Mouse (Mus musculus) intestine, embryonic 16.5 days (tissue): ENCODE measurements around the gene Syn3. TPM values are rescaled to one million over a fixed set of nuclear protein-coding genes. Genes with fewer than 3 reads are reported as not detected.

Source experiments
- ATAC-seq: fragments of 200-750 bp; cut with Nextera tagmentation; 2 replicates; pipeline ENCODE4 v1.8.0; 2017; ENCODE audit warnings: moderate TSS enrichment, moderate library complexity
- H3K27ac ChIP-seq: fragments of 300-500 bp; sonication (generic); 2 replicates; pipeline ENCODE4 v1.5.1; 2014; ENCODE audit warnings: mild to moderate bottlenecking, low read length
- H3K27me3 ChIP-seq: fragments of 300-500 bp; sonication (generic); replicated peaks from 2 replicates; pipeline ENCODE4 v1.6.1; 2014; ENCODE audit warnings: low read length, control low read depth, mixed read lengths; ENCODE audit not compliant: control insufficient read depth, insufficient read depth
- H3K36me3 ChIP-seq: fragments of 300-500 bp; sonication (generic); 2 replicates; pipeline ENCODE4 v1.6.1; 2014; ENCODE audit warnings: low read length, control low read depth; ENCODE audit not compliant: control insufficient read depth, insufficient read depth
- H3K4me1 ChIP-seq: fragments of 300-500 bp; sonication (generic); 2 replicates; pipeline ENCODE4 v1.6.1; 2014; ENCODE audit warnings: low read length, control low read depth, mixed read lengths; ENCODE audit not compliant: control insufficient read depth, insufficient read depth
- H3K4me2 ChIP-seq: fragments of 300-500 bp; sonication (generic); 2 replicates; pipeline ENCODE4 v1.6.1; 2014; ENCODE audit warnings: low read depth, low read length, control low read depth
- H3K4me3 ChIP-seq: fragments of 300-500 bp; sonication (generic); 2 replicates; pipeline ENCODE4 v1.5.1; 2014; ENCODE audit warnings: mild to moderate bottlenecking, low read length
- H3K9ac ChIP-seq: fragments of 300-500 bp; sonication (generic); 2 replicates; pipeline ENCODE4 v1.6.1; 2014; ENCODE audit warnings: low read depth, low read length
- H3K9me3 ChIP-seq: fragments of 300-500 bp; sonication (generic); 2 replicates; pipeline ENCODE4 v1.6.1; 2016; ENCODE audit warnings: low read length, control low read depth; ENCODE audit not compliant: control insufficient read depth
- WGBS: fragments of 180-500 bp; shearing (Covaris S2); extraction: QIAGEN DNeasy Blood & Tissue Kit; methylation state at CpG from one replicate; pipeline ENCODE4 v1.1.7; 2014; 5-methylcytosine and 5-hydroxymethylcytosine counted together
- polyA plus RNA-seq: library from polyadenylated mRNA; unstranded; fragments of >200 nt; fragmentation: Nextera tagmentation; extraction: Ambion mirVana; gene quantifications from 2 replicates; pipeline ENCODE4 v1.2.1, GENCODE M21; 2015

The Syn3 gene
- polyA plus RNA-seq, 1 experiment from 2014 or later: 2.3 TPM

DNA sequence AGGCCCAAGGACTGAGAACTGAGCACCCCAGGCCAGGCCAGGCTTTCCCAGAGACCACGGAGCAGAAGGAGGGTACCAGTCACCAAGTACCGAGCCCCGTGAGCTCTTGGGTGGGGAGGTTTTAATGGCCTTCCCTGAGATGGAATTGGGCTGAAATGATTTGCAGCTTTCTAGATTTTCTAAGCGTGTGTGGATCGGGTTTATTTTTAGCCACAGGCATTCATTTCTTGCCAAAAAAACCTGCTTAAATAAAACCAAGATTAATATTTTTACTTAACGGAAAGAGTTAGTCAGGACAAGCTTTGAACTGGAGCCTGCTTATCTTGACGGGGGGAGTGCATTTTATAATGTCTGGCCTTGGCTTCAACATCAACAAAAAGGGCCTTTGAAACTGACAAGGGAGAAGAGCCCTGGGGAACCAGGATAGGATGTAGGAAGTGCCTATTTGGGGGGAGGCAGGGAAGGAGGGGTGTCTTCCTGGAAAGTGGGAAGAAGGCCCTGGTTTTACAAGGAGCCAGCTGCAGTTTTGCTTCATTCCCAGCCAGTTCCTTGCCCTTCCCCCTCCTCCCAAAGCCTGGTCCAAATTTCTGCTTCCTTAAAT, 166.9 kb downstream of the Syn3 start:
- Histone ChIP-seq H3K27ac (peak overlapping the region; percentile 67), H3K36me3 (no peaks in the 10 kb centered on the region), H3K9ac (peak overlapping the region; percentile 23; the same call in 1 of the 2 replicates), H3K9me3 (no peaks in the 10 kb centered on the region), H3K4me2 (0 out of 2 replicates have a peak overlapping the region, but pooled peaks have one; percentile 6), H3K27me3 (no peaks in the 10 kb centered on the region), H3K4me1 (peaks cover 38% of the 10 kb centered on the region), H3K4me3 (no peak overlapping the region)
- ATAC-seq: no peak
- 24% methylated on average over 7 of the region's 7 CpGs for WGBS

- Histone ChIP-seq H3K9ac (peak overlapping the region; percentile 23; the same call in 1 of the 2 replicates), H3K4me1 (peaks cover 38% of the 10 kb centered on the region), H3K27ac (peak overlapping the region; percentile 67), H3K4me2 (0 out of 2 replicates have a peak overlapping the region, but pooled peaks have one; percentile 6), H3K9me3 (no peaks in the 10 kb centered on the region), H3K4me3 (no peak overlapping the region), H3K36me3 (no peaks in the 10 kb centered on the region), H3K27me3 (no peaks in the 10 kb centered on the region)
- 62% methylated on average over 5 of the region's 5 CpGs for WGBS
- ATAC-seq: peak; percentile 17; the same call in 1 of the 2 replicates
Observed at GRCm38 (mm10) chr10:86330993-86331680, 167.6 kb downstream of the Syn3 start.

GRCm38 (mm10) chr10:86329241-86329882, 169.3 kb downstream of the Syn3 start:
- H3K27ac ChIP-seq: no peak overlapping the region
- H3K9ac ChIP-seq: no peak overlapping the region
- no peak for ATAC-seq
- no peak overlapping the region for H3K4me3 ChIP-seq
- WGBS: 94% methylated on average over 8 of the region's 8 CpGs
- peaks cover 30% of the 10 kb centered on the region for H3K4me1 ChIP-seq
- H3K27me3 ChIP-seq: no peaks in the 10 kb centered on the region
- H3K4me2 ChIP-seq: no peak overlapping the region
- no peaks in the 10 kb centered on the region for H3K36me3 ChIP-seq
- H3K9me3 ChIP-seq: no peaks in the 10 kb centered on the region

- Histone ChIP-seq H3K36me3 (no peaks in the 10 kb centered on the region), H3K4me3 (no peak overlapping the region), H3K9ac (no peak overlapping the region), H3K27ac (no peak overlapping the region), H3K9me3 (no peaks in the 10 kb centered on the region), H3K4me1 (peaks cover 27% of the 10 kb centered on the region), H3K27me3 (no peaks in the 10 kb centered on the region), H3K4me2 (no peak overlapping the region)
- 70% methylated on average over 2 of the region's 2 CpGs for WGBS
- no peak for ATAC-seq
Observed at GRCm38 (mm10) chr10:86328691-86329090, 170.0 kb downstream of the Syn3 start.

GRCm38 (mm10) chr10:86328143-86328542, 170.6 kb downstream of the Syn3 start:
- 89% methylated on average over 4 of the region's 4 CpGs for WGBS
- H3K4me3 ChIP-seq: no peak overlapping the region
- no peaks in the 10 kb centered on the region for H3K27me3 ChIP-seq
- no peak for ATAC-seq
- H3K4me2 ChIP-seq: no peak overlapping the region
- no peaks in the 10 kb centered on the region for H3K9me3 ChIP-seq
- no peak overlapping the region for H3K9ac ChIP-seq
- no peaks in the 10 kb centered on the region for H3K36me3 ChIP-seq
- peaks cover 23% of the 10 kb centered on the region for H3K4me1 ChIP-seq
- H3K27ac ChIP-seq: no peak overlapping the region

- Histone ChIP-seq H3K4me1 (no peaks in the 10 kb centered on the region; the same call in 1 of the 2 replicates), H3K4me2 (no peak overlapping the region), H3K4me3 (no peak overlapping the region), H3K27ac (no peak overlapping the region), H3K9me3 (no peaks in the 10 kb centered on the region), H3K27me3 (no peaks in the 10 kb centered on the region), H3K36me3 (no peaks in the 10 kb centered on the region), H3K9ac (no peak overlapping the region)
- no peak; the same call in 1 of the 2 replicates for ATAC-seq
- WGBS: 41% methylated on average over 6 of the region's 6 CpGs
Observed at GRCm38 (mm10) chr10:86325272-86325671, 173.4 kb downstream of the Syn3 start.

DNA sequence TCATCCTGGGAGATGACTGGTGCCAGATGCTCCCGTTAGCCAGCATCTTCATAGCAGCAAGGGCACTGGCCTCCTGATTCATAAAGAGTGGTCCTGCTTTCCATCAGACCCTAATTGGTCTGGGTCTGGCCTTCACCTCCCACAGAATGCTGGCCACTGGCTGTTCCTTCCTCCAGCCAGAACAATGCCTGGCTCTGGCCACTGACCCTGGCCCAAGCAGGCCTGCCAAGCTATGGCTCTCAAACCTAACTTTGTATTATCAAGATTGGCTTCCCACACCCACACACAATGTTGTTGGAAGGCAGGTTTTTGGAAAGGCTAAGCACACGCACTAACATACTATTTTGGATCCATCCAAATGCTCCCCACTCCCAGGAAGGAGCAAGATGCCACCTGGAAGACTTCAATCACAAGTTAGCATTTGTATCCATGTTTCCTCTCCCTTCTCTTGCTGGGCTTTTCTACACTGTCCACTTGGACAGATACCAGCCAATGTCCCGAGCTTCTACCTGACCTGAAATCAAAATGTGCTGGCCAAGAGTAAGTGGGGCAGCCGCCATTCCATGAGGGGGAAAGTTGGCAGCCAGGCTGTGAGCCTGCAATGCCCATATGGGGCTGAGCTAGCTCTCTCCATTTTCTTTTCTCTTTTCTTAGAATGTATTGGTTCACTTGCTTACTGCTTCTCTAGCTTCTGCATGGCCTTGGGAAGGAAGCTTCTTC, 175.3 kb downstream of the Syn3 start:
- ATAC-seq: no peak
- Histone ChIP-seq H3K9me3 (no peaks in the 10 kb centered on the region), H3K9ac (no peak overlapping the region), H3K4me3 (no peak overlapping the region), H3K4me2 (no peak overlapping the region), H3K27ac (no peak overlapping the region), H3K36me3 (no peaks in the 10 kb centered on the region), H3K27me3 (no peaks in the 10 kb centered on the region), H3K4me1 (no peaks in the 10 kb centered on the region)
- WGBS: 66% methylated on average over 4 of the region's 4 CpGs

- no peaks in the 10 kb centered on the region for H3K36me3 ChIP-seq
- H3K27me3 ChIP-seq: no peaks in the 10 kb centered on the region
- H3K9ac ChIP-seq: no peak overlapping the region
- ATAC-seq: no peak
- no peaks in the 10 kb centered on the region for H3K4me1 ChIP-seq
- H3K4me2 ChIP-seq: no peak overlapping the region
- no peak overlapping the region for H3K27ac ChIP-seq
- no peaks in the 10 kb centered on the region for H3K9me3 ChIP-seq
- WGBS: 62% methylated on average over 1 of the region's 1 CpGs
- H3K4me3 ChIP-seq: no peak overlapping the region
Observed at GRCm38 (mm10) chr10:86322006-86322405, 176.7 kb downstream of the Syn3 start.

DNA sequence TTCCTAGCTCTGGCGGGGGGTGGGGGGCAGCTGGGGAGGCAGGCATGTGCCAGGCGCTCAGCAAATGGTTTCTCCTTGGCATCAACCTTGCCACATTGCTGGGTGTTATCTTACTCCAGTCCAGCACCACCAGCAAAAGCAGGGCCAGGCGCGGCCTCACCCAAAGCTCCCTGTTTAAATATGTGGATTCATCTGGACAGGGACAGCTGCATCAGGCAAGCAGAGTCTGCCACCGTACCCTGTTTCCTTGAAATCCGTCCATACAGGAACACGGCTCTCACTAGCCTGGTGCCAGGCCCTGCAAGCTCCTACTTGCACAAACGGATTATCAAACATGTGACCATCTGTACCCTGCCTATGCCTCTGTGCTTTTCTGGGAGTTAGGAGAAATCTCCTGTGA, 177.5 kb downstream of the Syn3 start:
- Histone ChIP-seq H3K9ac (no peak overlapping the region), H3K27me3 (no peaks in the 10 kb centered on the region), H3K27ac (no peak overlapping the region), H3K9me3 (no peaks in the 10 kb centered on the region), H3K4me1 (no peaks in the 10 kb centered on the region), H3K36me3 (no peaks in the 10 kb centered on the region), H3K4me2 (no peak overlapping the region), H3K4me3 (no peak overlapping the region)
- ATAC-seq: no peak
- WGBS: 77% methylated on average over 8 of the region's 8 CpGs
